Mouse (Mus musculus) G1E-ER4 (cell line): ENCODE results near the gene Anpep. TPM values are rescaled to one million over a fixed set of nuclear protein-coding genes. Genes with fewer than 3 reads are reported as not detected.

Experiments used
- GATA1 ChIP-seq: IDR thresholded peaks from one replicate; pipeline ENCODE4 v1.8.0; 2012; ENCODE audit warnings: low read length, inconsistent platforms
- polyA plus RNA-seq: library from polyadenylated mRNA; stranded (reverse); fragments of >175 nt; gene quantifications from 2 replicates; pipeline ENCODE4 v1.2.3, GENCODE M21; 2012

The Anpep gene
- polyA plus RNA-seq, 1 experiment: not detected

GRCm38 (mm10) chr7:79801391-79801790 lies 59.5 kb downstream of the Anpep start:
- TF ChIP-seq GATA1: no peak

DNA sequence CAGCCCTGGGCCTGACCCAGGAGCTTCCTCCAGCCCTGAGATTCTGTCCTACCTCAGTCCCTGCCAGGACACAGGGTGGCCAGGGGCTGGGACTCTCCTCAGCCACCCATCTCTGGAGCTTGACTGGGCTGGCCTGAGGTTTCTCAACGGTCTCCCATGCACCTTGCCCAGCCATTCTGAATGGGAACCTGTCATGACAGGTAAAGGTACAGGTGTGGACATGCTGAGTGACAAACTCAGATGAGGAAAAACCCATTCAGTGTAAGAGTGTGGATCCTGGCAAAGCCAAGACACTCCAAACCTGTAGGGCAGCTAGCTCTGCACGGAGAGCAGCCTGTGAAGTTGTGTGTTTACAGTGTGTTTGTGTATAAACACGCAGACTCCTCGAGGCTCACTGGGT lies 60.5 kb downstream of the Anpep start:
- no peak for TF ChIP-seq GATA1

GRCm38 (mm10) chr7:79799506-79799905 lies 61.4 kb downstream of the Anpep start:
- TF ChIP-seq GATA1: no peak

DNA sequence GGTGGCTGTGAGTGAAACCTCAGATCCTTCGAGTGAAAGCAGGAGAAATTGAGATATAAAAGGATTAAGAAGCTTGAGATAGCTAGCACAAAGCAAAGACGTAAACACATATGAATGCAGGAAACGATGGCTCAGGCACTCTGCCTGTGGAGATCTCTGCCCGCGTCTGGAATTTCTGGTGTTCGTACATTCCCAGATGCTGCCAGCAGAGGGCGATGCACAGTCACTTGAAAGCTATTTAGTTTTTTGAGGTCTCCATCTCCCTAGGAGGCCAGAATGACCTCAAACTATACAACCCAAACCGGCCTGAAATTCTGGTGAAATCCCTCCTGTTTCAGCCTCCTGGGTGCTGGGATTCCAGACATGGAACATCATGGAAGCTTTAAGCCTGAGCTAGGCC lies 61.8 kb downstream of the Anpep start:
- TF ChIP-seq GATA1: no peak

GRCm38 (mm10) chr7:79798606-79799005 lies 62.3 kb downstream of the Anpep start:
- TF ChIP-seq GATA1: no peak

DNA sequence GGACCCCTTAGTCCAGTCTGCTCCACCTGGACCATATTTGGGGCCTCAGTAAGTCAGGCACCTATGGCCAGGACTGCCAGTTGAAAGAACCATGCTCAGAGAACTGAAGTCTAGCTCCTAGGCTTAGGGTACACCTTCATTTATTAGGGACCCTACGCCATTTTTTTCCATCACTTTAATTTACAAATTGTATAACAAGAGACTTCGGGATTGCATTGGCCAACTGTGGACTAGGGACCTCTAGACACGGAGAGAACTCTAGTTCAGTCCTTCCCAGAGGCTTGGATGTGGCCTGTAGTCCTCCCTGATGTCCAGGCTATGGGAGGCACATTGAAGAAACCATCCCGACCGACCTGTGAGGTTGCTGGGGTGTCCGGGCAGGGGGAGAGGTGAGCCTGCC lies 67.2 kb downstream of the Anpep start, which contains the start of gene Mesp1:
Gene Mesp1 (minus strand): TSS at position 101 of the 400 bp plus-strand sequence.
- TF ChIP-seq GATA1: no peak

GRCm38 (mm10) chr7:79792635-79793421 lies 68.0 kb downstream of the Anpep start:
- no peak for TF ChIP-seq GATA1

- TF ChIP-seq GATA1: no peak
These were observed 74.6 kb downstream of the Anpep start for GRCm38 (mm10) chr7:79786295-79786694.

DNA sequence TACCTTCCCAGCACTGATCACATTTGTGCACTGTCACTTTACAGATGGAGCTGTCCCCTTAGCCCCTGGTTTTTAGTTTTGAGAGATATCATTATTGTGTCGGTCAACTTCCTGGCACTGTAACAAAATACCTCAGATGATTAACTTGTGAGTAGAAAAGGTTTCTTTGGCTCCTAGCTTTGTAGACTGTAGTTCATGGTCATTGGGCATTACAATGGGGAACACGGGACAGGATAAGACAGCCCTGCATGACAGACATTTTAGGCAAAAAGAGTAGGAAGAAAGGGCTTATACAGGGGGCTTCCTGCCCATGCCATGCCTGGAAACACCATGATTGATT lies 78.4 kb downstream of the Anpep start:
- no peak for TF ChIP-seq GATA1

- no peak for TF ChIP-seq GATA1
These were observed 78.9 kb downstream of the Anpep start for GRCm38 (mm10) chr7:79781826-79782515.

DNA sequence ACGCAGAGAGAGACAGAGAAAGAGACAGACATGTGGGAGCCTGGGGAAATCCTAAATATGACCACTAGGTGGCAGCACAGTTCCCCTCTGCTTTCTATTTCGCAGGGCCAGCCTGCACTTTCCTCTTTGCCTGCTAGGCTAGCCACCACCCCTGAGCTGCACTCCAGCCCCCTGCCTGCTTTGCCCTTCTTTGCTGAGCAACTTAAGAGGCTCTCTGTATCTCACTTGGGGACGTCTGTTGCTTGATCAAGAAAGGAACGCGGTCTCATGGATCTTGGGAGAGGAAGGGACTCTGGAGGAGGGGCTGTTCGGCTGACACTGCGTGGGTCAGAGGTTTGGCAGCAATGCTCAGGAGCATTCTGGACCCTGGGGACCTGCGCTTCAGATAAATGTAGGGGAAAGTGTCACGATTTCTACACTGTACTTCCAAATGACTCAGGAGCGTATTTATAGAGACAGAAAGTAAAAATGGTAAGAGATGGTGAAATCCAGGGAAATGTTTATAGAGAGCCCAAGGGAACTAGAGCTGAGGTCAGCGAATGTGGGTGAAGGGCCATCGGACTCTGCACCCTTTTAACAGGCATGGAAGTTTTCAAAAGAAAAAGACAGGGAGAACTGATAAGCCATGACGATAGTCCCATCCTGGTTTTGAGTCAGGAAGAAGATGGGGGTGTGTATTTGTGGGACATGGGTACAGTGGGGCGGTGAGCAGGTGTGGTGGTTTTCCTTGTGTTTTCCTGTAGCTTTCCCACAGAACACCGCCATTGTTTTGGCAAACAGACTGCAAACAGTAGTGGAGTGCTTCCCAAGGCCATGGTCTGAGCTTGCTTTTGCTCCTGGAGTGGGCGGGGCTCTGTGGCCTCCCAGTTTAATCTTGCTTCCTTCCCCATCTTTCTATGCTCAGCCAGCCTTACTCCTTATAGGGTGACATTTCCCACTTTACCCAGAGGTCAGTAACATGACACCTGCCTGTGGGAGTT lies 79.9 kb downstream of the Anpep start:
- TF ChIP-seq GATA1: no peak

Other genes starting within 250 kb of the Anpep start
- gene Rhcg, start 243.4 kb downstream of the Anpep start, polyA plus RNA-seq: not detected in 2 replicates
- gene Ticrr, start 200.9 kb downstream of the Anpep start, polyA plus RNA-seq: 18.2 and 19.3 TPM in 2 replicates
- 26.8 and 31.4 TPM in 2 replicates for gene Kif7, start 145.3 kb downstream of the Anpep start, polyA plus RNA-seq
- gene Plin1, start 128.2 kb downstream of the Anpep start, polyA plus RNA-seq: not detected in 2 replicates
- 4.3 and 5.5 TPM in 2 replicates for gene Pex11a, start 117.9 kb downstream of the Anpep start, polyA plus RNA-seq
- gene Wdr93, start 117.9 kb downstream of the Anpep start, polyA plus RNA-seq: 0.03 TPM in 1 of 2 replicates, not detected in the other
- not detected in 2 replicates for gene Mesp1, start 67.3 kb downstream of the Anpep start, polyA plus RNA-seq
- not detected in 2 replicates for gene Mesp2, start 50.3 kb downstream of the Anpep start, polyA plus RNA-seq
- gene Ap3s2, start 59.6 kb upstream of the Anpep start, polyA plus RNA-seq: 10.0 and 11.9 TPM in 2 replicates
- not detected in 2 replicates for gene Arpin, start 74.3 kb upstream of the Anpep start, polyA plus RNA-seq
- 38.7 and 39.3 TPM in 2 replicates for gene Zfp710, start 163.8 kb upstream of the Anpep start, polyA plus RNA-seq